Mouse (Mus musculus) mouse trophoblast stem cell (cell line): ENCODE results near the gene Wdr20.

Experiments used
- in situ Hi-C, 2 experiments: fragments of 300-500 bp; cut with MseI, MboI; formaldehyde crosslinking; loops; 2 replicates in 1 of 2; 3 replicates in 1 of 2; pipeline ENCODE4 v1.15.1; 2025

The Wdr20 gene

DNA sequence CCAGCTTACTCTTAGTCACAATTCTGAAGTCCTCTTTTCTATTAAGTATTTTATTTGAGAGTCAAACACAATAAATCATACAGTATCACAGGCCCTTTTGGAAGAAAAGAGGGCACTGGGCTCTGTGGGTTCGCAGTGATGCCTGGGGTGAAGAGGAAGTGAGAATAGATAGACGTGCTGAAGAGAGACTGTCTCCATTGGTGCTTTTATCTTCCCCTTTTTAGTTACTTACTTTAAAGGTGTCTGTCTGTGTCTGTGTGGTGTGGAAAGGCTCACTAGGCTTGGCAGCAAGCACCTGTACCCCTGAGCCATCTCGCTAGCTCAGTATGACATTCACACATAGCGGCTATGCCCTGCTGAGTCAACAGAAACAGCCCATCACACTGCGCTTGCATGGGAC lies 40.1 kb downstream of the Wdr20 start:
- in situ Hi-C loops: no loop called here

DNA sequence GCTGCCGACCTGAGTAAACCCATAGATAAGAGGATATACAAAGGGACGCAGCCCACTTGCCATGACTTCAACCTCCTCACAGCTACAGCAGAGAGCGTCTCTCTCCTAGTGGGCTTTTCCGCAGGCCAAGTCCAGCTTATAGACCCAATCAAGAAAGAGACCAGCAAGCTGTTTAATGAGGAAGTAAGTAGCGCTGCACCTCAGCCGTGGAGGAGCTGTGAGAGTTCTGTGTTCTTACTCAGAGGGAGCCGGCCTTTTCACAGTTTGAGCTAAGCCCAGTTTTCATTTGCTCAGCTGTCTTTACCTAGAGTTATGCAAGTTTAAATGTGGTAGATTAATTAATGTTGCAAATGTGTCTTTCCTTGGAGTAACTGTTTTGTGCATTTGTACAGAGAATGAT lies 41.6 kb downstream of the Wdr20 start:
- in situ Hi-C loops: no loop called here

DNA sequence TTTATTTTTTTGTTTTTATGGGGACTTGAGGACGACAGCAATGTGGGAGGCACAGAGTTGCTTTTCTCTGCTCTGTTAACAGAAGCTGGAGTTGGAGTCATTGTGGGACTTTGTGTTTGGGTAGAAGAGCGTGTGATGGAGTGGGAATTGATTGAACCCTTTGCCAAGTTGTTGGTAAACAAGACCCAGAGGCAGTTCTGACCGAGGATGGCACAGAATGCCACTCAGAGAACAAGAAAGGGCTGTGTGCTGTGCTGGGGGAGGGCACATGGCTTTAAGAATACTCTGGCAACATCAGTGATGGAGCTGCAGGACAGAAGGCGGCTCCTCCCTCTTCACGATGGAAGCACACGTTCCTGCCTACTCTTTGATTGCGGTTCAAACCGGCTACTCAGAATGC lies 43.4 kb downstream of the Wdr20 start:
- in situ Hi-C loops: no loop called here

DNA sequence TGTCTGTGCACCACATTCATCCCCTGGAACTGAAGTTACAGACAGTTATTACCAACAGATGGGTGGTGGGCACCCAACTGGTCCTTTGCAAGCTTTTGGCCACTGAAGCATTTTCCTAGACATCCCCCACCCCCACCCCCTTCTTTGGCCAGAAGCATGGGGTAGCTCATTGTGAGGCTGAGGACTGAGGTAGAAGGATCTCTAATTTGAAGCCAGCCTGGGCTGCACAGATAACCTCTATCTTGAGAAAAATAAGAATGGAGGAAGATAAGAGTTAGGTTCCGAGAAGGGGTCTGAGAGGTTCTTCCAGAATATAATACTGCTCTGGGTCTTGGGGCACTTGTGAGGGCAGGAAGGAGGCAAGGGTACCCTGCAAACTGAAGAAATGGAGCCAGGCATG lies 44.5 kb downstream of the Wdr20 start:
- in situ Hi-C loops: no loop called here

DNA sequence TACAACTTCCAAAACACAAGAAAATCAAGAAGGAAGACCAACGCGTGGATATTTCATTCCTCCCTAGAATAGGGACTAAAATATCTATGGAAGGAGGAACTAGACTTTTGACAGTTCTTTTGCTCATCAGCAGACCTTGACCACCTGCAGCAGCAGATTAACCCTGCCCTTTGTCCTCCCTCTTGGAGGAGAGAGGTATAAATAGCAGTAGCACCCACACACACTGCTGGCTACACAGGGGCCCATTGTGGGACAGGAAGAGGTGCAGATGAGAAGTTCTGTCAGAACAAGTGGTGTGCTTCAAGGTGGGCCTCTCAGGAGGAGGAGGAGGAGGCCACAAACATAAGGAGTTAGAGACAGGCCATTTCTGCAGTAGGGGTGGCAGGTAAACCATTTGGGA lies 46.5 kb downstream of the Wdr20 start:
- in situ Hi-C loops: no loop called here

DNA sequence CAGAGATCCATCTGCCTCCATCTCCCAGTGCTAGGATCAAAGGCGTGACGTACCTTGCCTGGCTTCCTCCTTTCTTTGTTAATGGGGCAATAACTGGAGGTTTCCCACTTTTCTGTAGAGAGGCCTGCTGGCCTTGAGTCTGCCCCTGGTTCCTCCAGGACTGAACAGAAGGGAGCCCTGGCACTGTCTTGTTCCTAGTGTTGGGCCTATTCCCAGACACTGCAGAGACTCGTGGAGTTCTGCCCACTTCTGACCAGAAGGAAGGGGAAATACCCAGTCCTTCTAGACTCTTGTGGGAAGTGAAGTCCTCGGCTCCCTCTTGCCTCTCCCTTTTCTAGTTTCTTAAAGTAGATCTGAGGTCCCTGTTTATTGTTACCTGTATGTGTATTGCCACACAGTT lies 48.5 kb downstream of the Wdr20 start:
- in situ Hi-C loops: no loop called here

DNA sequence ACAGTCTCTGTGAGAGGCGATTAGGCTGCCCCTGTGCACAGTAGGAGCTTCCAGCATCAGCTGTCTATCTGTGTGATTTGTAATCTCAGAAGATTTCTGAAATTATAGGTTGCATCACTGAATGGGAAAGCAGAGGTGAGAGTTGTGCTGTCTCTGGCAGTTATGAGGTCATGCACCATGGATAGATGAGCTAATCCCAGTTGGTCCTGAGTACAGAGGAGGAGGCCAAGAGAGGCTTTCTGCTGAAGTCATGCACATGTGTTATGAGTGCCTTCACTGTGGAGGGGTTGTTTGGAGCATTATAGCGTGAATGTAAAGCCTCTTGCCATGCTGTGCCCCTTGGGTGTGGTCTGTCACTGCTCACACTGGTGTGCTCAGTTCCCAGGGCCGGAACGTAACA lies 52.8 kb downstream of the Wdr20 start:
- in situ Hi-C loops: no loop called here

DNA sequence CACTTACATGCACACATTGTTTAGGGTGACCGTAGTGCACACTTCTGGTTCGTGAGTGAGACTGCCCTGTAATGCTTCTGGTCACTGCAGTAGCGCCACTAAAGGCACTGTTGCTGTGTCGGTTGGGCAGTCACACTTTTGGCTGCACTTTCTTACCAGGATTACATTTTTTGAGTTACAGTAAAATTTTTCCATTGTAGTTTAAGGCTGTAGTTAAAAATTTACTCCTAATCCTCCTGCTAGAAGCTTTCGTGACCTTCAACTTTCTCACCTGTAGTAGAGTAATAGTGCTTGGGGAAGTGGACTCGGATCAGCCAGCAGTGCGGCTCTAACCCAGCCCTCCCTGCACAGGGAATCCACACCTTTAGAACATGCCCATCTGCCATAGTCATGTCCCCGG lies 53.3 kb downstream of the Wdr20 start:
- in situ Hi-C loops: no loop called here

DNA sequence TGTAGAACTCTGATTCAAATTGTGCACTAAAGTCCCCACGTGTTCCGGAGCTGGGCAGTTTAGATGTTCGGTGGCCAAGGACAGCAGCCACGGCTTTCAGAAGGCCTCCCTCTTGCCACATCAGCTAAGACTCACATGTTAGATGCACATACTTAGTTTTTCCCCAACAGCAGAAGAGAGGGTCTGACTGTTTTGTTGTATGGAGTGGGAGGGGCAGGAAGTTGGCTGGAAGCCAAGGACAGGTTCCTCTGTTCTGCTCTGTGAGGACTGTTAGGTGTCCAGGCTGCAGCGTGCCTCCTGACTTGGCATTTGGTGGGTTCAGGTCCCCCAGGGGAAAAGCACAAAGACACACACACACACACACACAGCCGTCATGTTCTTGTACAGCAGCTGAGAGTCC lies 57.3 kb downstream of the Wdr20 start:
- in situ Hi-C loops: no loop called here

DNA sequence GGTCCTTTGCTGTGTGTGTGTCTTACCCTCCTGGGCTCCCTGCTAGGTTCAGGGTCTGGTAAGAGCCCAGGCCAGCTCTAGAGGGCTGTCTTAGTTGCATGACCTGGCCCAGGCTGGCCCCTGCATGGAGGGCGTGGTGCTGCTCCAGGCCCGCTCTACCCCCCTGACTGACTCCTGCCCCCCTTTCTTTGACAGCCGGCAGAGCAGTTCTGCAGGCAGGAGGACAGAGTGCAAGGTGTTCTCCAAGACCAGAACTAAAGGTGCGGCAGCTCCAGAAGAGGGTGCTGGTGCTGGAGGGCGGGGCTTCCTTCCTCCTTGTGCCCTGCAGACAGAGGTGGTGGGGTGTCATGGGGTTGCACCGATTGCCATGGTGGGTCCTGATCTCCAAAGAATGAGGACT lies 59.0 kb downstream of the Wdr20 start:
- in situ Hi-C loops: no loop called here

DNA sequence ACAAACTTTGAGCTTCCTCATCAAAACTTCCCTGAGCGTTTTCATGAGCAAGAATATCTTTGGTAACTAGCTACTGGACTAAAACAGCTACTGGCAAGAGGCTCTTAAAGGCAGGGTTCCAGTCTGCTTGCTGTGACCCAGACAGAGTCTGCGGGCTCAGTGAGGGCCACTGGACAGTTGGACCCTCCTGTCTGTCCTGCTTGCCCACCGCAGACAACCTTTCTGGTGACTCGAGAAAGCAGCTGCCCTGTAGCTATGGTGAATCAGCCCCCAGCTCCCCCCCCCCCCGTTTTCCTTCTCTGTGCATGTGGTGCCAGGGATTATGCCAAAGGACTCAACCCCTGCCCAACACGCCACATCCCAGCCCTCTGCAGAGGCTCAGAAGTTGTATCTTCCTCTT lies 59.5 kb downstream of the Wdr20 start:
- in situ Hi-C loops: no loop called here

DNA sequence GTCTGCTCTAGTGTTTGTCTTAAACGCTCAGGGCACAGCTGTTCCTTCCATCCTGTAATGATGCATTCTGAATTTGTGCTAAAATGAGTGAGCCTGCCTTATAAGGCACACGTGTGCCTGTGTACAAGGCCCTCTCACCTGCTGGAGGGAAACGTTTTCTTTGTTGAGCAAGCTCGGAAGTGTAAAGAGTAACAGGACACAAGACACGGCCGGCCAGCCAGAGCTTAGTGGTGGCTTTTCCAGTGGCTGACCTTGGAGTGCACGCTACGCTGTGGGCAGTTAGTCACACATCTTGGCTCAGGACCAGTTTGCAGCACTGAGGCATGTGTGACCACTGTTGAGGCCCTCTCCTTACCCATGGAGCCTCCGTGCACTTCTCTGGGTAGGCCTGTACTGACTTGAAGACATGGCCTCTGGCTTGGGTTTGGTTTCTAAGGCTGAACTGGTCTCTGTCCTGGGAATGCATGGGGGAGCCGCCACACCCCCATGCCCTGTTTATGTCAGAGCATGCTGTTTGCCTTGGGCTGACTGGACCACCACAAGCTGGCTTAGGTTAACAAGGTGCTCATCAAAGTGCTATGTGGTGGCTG lies 60.2 kb downstream of the Wdr20 start:
- in situ Hi-C loops: no loop called here

DNA sequence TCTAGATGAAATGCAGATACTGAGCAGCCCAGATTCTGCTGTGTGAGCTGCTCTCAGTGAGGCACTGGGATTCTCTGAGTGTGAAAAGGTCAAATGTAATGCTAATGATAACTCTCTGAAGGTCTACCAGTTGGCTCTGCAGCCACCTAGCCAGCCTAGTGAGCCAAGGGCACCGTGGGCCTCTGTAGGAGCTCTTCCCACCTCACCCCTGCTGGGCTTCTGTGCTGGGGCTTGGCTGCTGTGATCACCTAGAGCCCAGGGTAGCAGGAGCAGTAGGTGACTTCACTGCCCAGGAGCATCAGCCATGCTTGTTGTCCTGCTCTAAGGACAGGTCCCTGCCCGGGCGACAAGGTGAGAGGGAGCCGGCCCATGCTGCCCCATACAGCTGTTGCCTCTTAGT lies 61.5 kb downstream of the Wdr20 start:
- in situ Hi-C loops: no loop called here

DNA sequence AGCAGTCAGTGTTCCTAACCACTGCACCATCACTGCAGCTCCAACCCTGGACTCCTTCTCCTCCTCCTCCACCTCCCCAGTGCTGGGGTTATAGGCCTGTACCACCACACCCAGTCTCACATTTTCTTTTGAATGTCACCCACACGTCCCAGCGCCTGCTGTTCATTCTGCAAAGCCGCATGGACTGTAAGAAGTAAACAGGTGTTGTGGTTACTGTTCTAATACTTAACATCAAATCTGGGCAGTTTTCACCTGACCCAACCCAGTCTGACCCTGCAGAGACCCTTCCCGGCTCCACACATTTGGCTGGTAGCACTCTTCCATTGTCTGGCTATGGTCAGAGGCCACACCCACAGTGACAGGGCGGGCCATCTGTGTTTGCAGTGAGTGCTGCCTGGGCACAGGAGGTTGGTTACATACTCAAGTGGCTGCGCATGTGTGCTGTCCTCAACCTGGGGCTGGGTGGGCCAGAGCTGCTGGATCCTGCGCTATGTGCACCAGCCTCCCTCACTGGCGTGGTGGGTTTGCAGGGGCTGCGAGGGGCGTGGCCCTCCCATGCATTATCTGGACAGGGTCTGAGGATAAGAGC lies 64.2 kb downstream of the Wdr20 start:
- in situ Hi-C loops: no loop called here

DNA sequence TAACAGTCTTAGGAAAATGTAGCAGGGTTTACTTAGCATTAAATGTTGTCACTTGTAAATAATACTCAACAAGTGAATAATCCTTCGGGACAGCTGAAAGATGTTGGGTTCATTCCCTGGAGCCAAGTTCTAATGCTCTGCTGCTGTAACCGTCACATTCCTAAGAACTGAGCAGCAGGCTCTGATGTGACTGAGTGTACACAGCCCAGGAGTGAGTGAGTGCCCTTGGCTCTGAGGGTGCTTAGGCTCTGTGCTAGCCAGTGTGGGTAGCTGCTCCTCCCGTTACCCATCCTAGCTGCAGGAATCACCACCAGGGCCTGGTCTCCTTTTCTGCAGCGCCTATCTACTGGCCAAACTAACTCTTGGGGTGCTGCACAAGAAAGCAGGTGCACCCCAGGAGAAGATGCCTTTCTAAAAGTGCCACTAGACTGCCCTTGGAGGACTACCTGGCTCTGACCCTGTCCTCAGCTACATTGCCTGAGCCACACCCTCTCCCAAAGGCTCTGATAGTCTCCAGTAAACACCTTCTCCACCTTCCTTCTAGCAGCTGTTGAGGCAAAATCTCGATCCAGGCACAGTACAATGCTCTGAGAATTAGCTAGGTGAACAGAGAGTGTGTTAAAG lies 65.0 kb downstream of the Wdr20 start:
- in situ Hi-C loops: no loop called here

DNA sequence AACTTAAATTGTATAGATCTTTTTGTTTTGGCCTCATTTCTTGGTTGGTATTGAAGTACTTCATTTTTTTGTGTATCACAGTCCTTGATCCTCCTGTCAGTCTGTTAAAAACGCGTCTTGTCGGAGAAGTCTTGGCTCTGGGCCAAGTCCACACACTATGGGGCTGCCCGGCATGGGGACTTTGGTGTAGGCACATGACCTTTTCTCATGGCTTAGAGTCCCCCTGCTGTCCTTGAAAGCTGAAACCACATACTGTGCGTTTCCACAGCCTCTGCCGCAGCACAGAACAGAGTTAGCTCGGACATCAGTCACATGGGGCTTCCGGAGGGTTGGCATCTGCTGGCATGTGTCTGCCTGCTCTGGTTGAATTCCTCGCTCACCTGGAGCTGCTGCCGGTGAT lies 66.5 kb downstream of the Wdr20 start:
- in situ Hi-C loops: no loop called here

DNA sequence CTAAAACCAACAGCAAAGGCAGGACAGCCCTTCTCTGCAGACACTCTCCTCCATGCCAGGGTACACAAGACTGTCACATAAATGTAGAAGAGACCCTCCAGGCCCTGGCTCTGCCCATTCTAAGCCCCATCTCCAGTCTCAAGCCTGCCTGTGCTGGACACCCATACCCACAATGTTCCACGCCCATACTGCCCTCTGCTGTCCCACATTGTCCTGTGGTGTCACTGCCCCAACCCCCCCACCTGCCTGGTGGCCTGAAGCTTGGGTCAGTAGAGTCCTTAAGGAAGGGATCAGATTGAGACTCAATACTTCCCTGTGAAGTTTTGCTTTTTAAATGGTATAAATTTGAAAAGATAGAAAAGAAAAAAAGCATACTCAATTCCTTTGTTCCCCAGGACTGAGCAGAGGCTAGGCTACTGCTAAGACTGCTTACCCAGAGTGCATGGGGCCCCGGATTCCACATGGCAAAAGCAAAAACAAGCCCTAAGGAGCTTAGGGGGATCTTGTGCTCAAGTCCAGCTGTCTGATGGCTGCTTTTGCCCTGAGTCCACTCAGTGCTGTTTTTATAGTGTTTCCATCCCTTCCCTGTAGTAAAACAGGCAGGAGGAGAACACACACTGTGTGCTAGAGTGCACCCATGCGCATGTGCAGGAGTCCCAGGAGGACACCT lies 68.7 kb downstream of the Wdr20 start:
- in situ Hi-C loops: no loop called here

DNA sequence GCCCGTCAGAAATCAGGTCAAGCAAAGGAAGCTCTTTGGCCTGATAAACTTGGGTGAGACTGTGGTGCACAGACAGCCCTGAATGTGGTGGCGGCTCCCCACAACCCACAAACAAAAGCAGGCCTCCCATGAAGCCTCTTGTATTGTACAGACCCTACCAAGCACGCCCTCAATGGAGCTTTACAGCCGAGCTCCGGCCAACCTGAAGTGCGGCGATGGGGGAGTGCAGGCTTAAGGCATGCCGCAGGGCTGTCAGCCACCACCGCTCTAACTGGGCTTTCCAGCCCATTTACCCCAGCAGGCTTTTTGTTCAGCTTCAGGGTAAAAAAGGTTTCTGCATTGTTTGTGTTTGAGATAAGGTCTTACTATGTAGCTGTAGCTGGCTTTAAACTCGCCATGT lies 70.7 kb downstream of the Wdr20 start:
- in situ Hi-C loops: no loop called here

DNA sequence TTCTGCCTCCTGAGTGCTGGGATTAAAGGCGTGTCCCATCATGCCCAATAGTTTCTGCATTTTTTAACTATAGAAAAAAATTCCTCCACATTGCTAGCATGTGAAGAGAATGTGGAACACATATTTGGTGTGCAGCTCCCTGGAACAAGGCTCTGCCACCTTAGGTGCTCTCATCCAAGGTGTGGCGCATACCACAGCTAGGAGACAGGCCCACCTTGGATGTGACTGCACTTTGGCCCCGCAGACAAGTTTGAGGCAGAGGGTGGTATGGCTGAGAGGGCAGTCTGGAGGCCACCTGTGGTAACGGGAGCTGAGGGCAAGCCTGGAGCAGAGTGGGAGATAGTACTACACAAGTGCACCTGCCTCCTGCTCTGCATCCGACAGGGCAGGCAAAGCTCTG lies 71.1 kb downstream of the Wdr20 start:
- in situ Hi-C loops: no loop called here

DNA sequence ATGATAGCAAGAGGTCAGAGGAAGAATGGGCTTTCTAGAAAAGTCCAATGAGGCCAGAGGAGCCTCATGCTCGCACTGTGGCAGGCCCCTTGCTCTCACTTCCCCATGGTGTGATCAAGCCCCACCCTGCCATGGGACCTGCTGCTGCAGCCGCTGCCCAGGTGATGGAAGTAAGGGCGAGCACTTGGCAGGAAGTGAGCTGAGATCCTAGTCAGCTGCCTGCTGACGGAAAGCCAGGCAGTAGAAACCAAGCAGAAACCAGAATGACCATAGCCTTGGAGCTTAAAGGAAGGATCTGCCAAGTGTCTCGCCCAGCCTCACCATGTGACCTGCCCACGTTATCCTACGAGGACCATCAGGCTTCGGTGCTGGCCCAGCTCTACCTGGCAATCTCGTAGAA lies 75.4 kb downstream of the Wdr20 start:
- in situ Hi-C loops: no loop called here

DNA sequence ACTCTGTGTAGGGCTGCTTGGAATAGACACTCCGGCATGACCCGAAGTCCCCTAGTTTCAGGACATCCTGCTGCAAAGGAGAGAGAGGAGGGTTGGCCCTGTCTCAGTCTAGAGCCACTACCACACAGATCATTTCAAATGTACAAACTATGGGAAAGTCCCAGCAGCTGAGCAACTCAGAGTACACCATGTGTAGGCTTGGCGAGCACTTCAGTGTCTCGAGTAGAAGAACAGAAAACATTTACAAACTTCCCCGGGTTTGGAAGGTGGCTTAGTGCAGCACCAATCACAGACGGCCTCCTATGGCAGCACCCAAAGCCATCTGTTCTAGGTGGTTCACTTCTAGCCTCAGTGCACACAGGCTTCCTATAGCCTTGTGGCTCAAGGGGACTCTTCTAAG lies 75.9 kb downstream of the Wdr20 start:
- in situ Hi-C loops: no loop called here

DNA sequence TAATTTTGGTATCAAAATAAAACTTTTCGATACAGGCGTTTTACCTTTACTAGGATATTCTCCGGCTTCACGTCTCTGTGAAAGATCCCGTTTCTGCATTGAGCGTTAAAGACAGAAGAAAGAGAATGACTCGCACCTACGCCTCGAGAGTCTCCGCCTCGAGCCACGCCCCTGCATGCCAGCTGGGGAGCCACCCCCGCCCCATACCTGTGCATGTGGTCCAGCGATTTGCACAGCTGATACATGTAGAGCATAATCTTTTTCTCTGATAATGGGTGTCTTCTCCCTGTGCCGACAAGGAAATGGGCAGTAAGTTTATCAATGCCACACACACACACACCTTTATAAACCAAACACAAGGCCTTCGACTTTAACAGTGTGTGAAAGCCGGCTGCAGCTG lies 77.2 kb downstream of the Wdr20 start:
- in situ Hi-C loops: no loop called here

DNA sequence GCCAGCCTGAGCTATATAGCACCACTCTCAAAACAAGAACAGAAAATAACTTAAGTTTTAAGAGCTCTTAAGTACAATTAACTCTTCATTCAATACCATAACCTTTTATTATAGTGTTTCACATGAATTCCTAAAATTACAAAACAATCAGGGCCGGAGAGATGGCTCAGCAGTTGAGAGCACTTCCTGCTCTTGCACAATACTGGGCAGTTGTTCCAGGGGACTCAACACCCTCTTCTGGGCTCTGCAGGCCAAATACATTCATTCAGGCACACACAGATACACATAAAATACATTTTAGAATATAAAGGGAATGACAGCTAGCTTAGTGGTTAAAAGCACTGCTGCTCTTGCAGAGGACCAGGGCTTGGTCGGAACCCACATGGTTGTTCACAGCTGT lies 79.1 kb downstream of the Wdr20 start:
- in situ Hi-C loops: no loop called here
